Mouse (Mus musculus): ENCODE measurements at regions not wholly inside any gene's neighbourhood (a gene's known extent, or its start where the extent isn't known, plus 50 kb on each side); places are given as distances from the start of the nearest gene placed in this dataset.

- TF ChIP-seq CTCF (conservative IDR thresholded peaks at IDR 0.05; ENCODE audit: low read length) (no peak), POU5F1 (IDR thresholded peaks at IDR 0.05; ENCODE audit: borderline replicate concordance, low read length) (no peak), NANOG (IDR thresholded peaks at IDR 0.05; ENCODE audit: borderline replicate concordance, low read length) (no peak)
These were observed 196.2 kb downstream of the Tmsb4x start for GRCm38 (mm10) chrX:167012891-167013290.
